Mouse (Mus musculus): ENCODE measurements around the gene Hspa5.

- no peak for TF ChIP-seq POLR2A (IDR thresholded peaks at IDR 0.05; ENCODE audit: borderline replicate concordance, extremely low read depth, insufficient read depth, insufficient read length, poor library complexity, severe bottlenecking)
- TF ChIP-seq CTCF (IDR thresholded peaks at IDR 0.05; ENCODE audit: borderline replicate concordance, extremely low read depth, insufficient read depth, insufficient read length) = peak; percentile 74
Observed at GRCm38 (mm10) chr2:34784085-34784484, 12.3 kb downstream of the Hspa5 start.

Measured in brain, embryonic 14.5 days (tissue).